Mouse (Mus musculus) kidney, embryonic 14.5 days (tissue): ENCODE measurements around the gene Pnpt1. TPM values are rescaled to one million over a fixed set of nuclear protein-coding genes. Genes with fewer than 3 reads are reported as not detected.

ENCODE experiments used
- polyA plus RNA-seq: library from polyadenylated mRNA; unstranded; fragments of >200 nt; fragmentation: Nextera tagmentation; extraction: Ambion mirVana; gene quantifications from 2 replicates; pipeline ENCODE4 v1.2.1, GENCODE M21; 2014

Gene Pnpt1
- polyA plus RNA-seq, 1 experiment from 2014 or later, result 55.1 TPM

Other genes with a start within 250 kb of the Pnpt1 start
- gene Ppp4r3b, start 42.1 kb downstream of the Pnpt1 start, polyA plus RNA-seq, result 52.5 and 80.3 TPM in 2 replicates
- gene Cfap36, start 116.7 kb downstream of the Pnpt1 start, polyA plus RNA-seq, result 62.7 and 67.0 TPM in 2 replicates
- gene Ccdc88a, start 242.9 kb downstream of the Pnpt1 start, polyA plus RNA-seq, result 24.4 and 30.6 TPM in 2 replicates